In genomic region chr12:88250000-88250399, GRCm38 (mm10) we compare ENCODE assay signal across 16 mouse cellular contexts. TPM values are rescaled to one million over a fixed set of nuclear protein-coding genes. Genes with fewer than 3 reads are reported as not detected.
A peak's percentile ranks its signal among the peaks of the same experiment; 100 is the strongest.
DNase-seq lines count a peak whose midpoint lies in the region; ATAC-seq and TF ChIP-seq lines count a peak whose summit lies in the region.
"Not testable (repeated sequence)": the region's sequence is repeated elsewhere in the genome, so short reads cannot be mapped to it uniquely, and the experiment has no call there.
"Had no signal": no experiment of that assay in that cellular context is flagged by ENCODE, and none has a peak within 500 bp of the region (broad histone marks: within the 10 kb centered on the region; RNA-seq: fewer than 3 reads in every experiment).

Gene Gm8332, minus strand, starts transcription at chr12:88250100.

- not testable (repeated sequence) for TF ChIP-seq POLR2A in MEL (IDR thresholded peaks at IDR 0.05; ENCODE audit: control insufficient read depth in 1 of 2, insufficient read depth in 1 of 2, low read depth in 1 of 2, low read length in 2 of 2, poor library complexity in 1 of 2)

- H3K4me3 ChIP-seq in ES-E14 (ENCODE audit: insufficient read depth in 1 of 2, low read depth in 1 of 2, low read length in 2 of 2, poor library complexity in 1 of 2, severe bottlenecking in 1 of 2); MEL (ENCODE audit: control insufficient read depth in 1 of 2, insufficient read depth in 1 of 2, low read depth in 2 of 2, low read length in 2 of 2): not testable (repeated sequence)

- DNase-seq in ES-E14 (ENCODE audit: low read depth, low spot score); Patski (ENCODE audit: low read depth, low spot score): not testable (repeated sequence)
- DNase-seq in MEL (ENCODE audit: low read depth, low spot score) = peak; percentile 75

- TF ChIP-seq EP300 in MEL (IDR thresholded peaks at IDR 0.05; ENCODE audit: low read depth in 1 of 2, low read length in 2 of 2) = peak; percentile 41 to 43; a peak in 3 of 4 replicates

- not testable (repeated sequence) for TF ChIP-seq RAD21 in MEL (IDR thresholded peaks at IDR 0.05; ENCODE audit: low read depth, low read length)

- H3K36me3 ChIP-seq in ES-E14 (ENCODE audit: control insufficient read depth, insufficient read depth, low read length, poor library complexity, severe bottlenecking); MEL (ENCODE audit: control insufficient read depth in 1 of 2, insufficient read depth in 2 of 2, low read length in 2 of 2): not testable (repeated sequence)

- POLR2A ChIA-PET in Patski (lab: Charles Lee) = not testable (repeated sequence)

- not testable (repeated sequence) for H3K27me3 ChIP-seq in MEL (ENCODE audit: control insufficient read depth in 1 of 2, insufficient read depth in 2 of 2, low read length in 2 of 2); Patski

- H3K79me2 ChIP-seq in MEL (ENCODE audit: control insufficient read depth, insufficient read depth, low read length, poor library complexity) = not testable (repeated sequence)

- H3K27ac ChIP-seq in ES-E14 (ENCODE audit: insufficient read depth, low read depth, low read length, poor library complexity, severe bottlenecking); MEL (ENCODE audit: control insufficient read depth, low read depth, low read length): not testable (repeated sequence)

- not testable (repeated sequence) for H3K9ac ChIP-seq in ES-E14 (ENCODE audit: insufficient read depth, low read depth, low read length, poor library complexity, severe bottlenecking); MEL (ENCODE audit: control insufficient read depth, low read depth, low read length, poor library complexity, severe bottlenecking)

- H3K9me3 ChIP-seq in ES-E14 (ENCODE audit: control insufficient read depth, insufficient read depth, low read depth, low read length); MEL (replicated peaks; ENCODE audit: insufficient read depth, low read length): not testable (repeated sequence)

- in situ Hi-C loops in ES-E14 (cut with MboI; ENCODE audit: low sequenced_read_pairs in 2 of 2, unreplicated experiment in 2 of 2) (loop anchor here in 1 of 2 experiments (25.0 kb wide), 1 partner anchor 363 kb away; the partner anchor contains the start of gene Gm2022), Patski (cut with MboI; ENCODE audit: low pct_unique_long_range_greater_than_20kb) (loop anchor here (10.0 kb wide), 1 partner anchor 355 kb away; the partner anchor contains the start of gene Gm2022)

- not testable (repeated sequence) for ATAC-seq in Patski

- CTCF ChIA-PET in Patski (lab: Charles Lee) = not testable (repeated sequence)

- H3K4me1 ChIP-seq in ES-E14 (ENCODE audit: control insufficient read depth in 2 of 2, insufficient read depth in 2 of 2, low read length in 2 of 2, poor library complexity in 1 of 2); MEL (ENCODE audit: control insufficient read depth in 1 of 2, insufficient read depth in 2 of 2, low read length in 2 of 2): not testable (repeated sequence)

- not testable (repeated sequence) for TF ChIP-seq CTCF in MEL (IDR thresholded peaks at IDR 0.05 in 2 of 3, conservative IDR thresholded peaks at IDR 0.05 in 1 of 3; ENCODE audit: control insufficient read depth in 1 of 3, insufficient read depth in 1 of 3, low read depth in 2 of 3, low read length in 3 of 3, poor library complexity in 1 of 3, severe bottlenecking in 1 of 3); Patski (IDR thresholded peaks at IDR 0.05)

TF ChIP-seq in MEL, 35 proteins besides CTCF, POLR2A, EP300 and RAD21:
- peak; percentile 47; the same call in 1 of the 2 replicates for TF ChIP-seq TCF12 (IDR thresholded peaks at IDR 0.05; ENCODE audit: low read depth, low read length)
TF ChIP-seq in MEL: peak in this region for 1; not testable (repeated sequence) for 34.

RNA-seq across cellular contexts. Expression of gene Gm8332, which starts in this region (rescaled TPM):
- total RNA-seq in ES-E14 (2012; rRNA removed) (107 and 141 TPM in 2 replicates), MEL (2012; rRNA removed) (not detected in 2 replicates)
- polyA plus RNA-seq in MEL (2012; ENCODE audit: insufficient read depth in 1 of 2, insufficient read length in 2 of 2, low read depth in 1 of 2, low replicate concordance in 2 of 2, missing spikeins in 1 of 2) (not detected), Patski (2021) (14.2 TPM)
- total RNA-seq: adrenal gland, adult 18-20 months; adrenal gland, adult 2 months; adrenal gland, adult 8-10 months; adrenal gland, postnatal 10 days; adrenal gland, postnatal 14 days; adrenal gland, postnatal 25 days; adrenal gland, postnatal 36 days; adrenal gland, postnatal 4 days; CH12.LX had no signal
- polyA plus RNA-seq: activated CD4-positive, CD25-positive, alpha-beta regulatory T cell, adult 4 months; adrenal gland, adult 2 months; brain, embryonic 14.5 days; CD4-positive, CD25-positive, alpha-beta regulatory T cell, adult 4 months; cerebellum, adult 2 months had no signal

Comparison
In these comparisons a context has a peak if more than half of its experiments do, and no peak if none do; other contexts are left out.
1. RNA of gene Gm8332 (total RNA-seq): 107 to 141 TPM in ES-E14; not detected in MEL; every median in the first group is over 100 times any median in the second.
2. RNA of gene Gm8332 (polyA plus RNA-seq): 14.2 TPM in Patski (single experiment); not detected in MEL; every median in the first group is over 10 times any median in the second.
3. Peak in DNase-seq in MEL; RNA of the gene not detected or under 1 TPM.